Mouse (Mus musculus): ENCODE measurements around the gene Senp2.

The Senp2 gene

DNA sequence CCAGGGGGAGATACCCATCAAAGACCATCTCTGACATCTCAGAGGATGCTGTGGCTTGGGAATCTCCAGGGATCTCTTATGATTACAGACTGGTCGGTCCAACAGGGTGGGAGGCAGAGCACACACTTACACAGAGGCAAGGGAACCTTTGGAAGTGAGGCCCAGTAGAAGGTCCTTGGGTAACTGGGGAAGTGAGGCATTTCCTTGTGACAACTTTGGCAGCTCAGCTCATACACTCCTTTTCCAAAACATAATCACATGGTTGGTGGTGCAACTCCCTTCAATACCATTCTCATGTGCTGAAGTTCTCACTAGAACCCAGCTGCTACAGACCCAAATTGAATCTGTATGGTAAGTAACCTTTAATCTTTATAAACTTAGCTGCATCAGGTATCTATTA is 86.5 kb downstream of the Senp2 start:
- DNase-seq (ENCODE audit: extremely low spot score, low spot score): no peak

DNA sequence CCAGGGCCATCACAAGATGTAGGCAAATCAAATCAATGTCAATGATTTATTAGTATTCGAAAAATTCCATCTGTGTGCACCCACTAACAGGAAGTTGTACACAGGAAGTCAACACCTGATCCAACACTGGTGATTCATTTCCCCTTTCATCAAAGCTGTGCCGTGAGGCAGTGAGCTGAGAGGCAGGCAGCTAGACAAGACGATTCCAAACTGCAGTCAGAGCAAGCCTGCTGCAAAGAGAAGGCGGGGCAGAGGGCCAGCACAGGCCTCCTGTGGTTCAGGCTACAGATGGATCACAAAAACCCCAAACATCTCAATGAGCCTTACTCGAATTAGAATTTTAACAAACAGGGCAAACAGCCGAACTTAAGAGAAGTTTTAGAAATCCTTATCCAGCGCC is 88.4 kb downstream of the Senp2 start:
- no peak for DNase-seq (ENCODE audit: extremely low spot score, low spot score)

All from neural tube, embryonic 10.5 days (tissue).